15 mouse cellular contexts compared by ENCODE assay signal in the genomic region with DNA sequence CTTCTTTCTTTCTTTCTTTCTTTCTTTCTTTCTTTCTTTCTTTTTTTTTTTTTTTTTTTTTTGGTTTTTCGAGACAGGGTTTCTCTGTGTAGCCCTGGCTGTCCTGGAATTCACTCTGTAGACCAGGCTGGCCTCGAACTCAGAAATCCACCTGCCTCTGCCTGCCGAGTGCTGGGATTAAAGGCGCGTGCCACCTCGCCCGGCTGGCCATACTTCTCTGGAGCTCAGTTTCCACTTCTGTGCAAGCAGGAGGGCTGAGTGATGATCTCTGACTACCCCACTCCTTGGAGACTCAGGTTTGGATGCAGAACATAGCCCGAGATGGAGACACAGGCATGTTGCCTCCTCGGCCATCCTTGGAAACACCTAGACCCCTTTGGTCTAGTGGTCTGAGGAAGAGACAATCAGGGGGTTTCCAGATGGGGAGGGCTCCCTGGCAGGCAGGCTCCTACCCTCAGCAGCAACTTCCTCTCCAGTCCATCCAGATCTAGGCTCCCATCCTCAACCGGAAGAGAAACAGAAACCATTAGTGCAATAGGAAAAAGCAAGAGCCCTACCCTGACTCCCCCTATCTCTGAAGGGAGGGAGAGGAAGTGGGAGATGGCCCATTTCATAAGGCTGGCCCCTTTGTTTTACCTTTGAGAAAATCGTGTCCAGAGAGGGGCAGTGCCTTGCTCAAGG. TPM values are rescaled to one million over a fixed set of nuclear protein-coding genes. Genes with fewer than 3 reads are reported as not detected.
DNase-seq lines count a peak whose midpoint lies in the region; ATAC-seq and TF ChIP-seq lines count a peak whose summit lies in the region.
"Had no signal": no experiment of that assay in that cellular context is flagged by ENCODE, and none has a peak within 500 bp of the region (broad histone marks: within the 10 kb centered on the region; RNA-seq: fewer than 3 reads in every experiment).

No protein-coding gene starts in this region.

- H3K27ac ChIP-seq in heart, postnatal 0 days (ENCODE audit: low read depth) = peak overlapping the region; percentile 52; the same call in 1 of the 2 replicates
- H3K27ac ChIP-seq in CH12.LX (ENCODE audit: insufficient read depth, low read depth) = peak overlapping the region; percentile 96
- peak overlapping the region; percentile 53; the same call in 1 of the 2 replicates for H3K27ac ChIP-seq in liver, embryonic 15.5 days (replicated peaks)
- no peak overlapping the region for H3K27ac ChIP-seq in hindbrain, postnatal 0 days
- H3K27ac ChIP-seq: embryonic facial prominence, embryonic 12.5 days; forebrain, embryonic 15.5 days; midbrain, embryonic 10.5 days; neural tube, embryonic 15.5 days had no signal

- TF ChIP-seq POLR2A in CH12.LX (IDR thresholded peaks at IDR 0.05; ENCODE audit: low read depth, low read length) = peak; percentile 23; the same call in 1 of the 2 replicates

- H3K4me3 ChIP-seq in heart, postnatal 0 days (ENCODE audit: low read depth, low read length) = no peak overlapping the region
- H3K4me3 ChIP-seq in CH12.LX (replicated peaks in 1 of 3; ENCODE audit: low read depth in 2 of 3, low read length in 2 of 3, poor library complexity in 1 of 3) = peak overlapping the region in 2 of 3 experiments; percentile 19 to 40
- no peak overlapping the region for H3K4me3 ChIP-seq in liver, embryonic 15.5 days (replicated peaks)
- no peak overlapping the region for H3K4me3 ChIP-seq in hindbrain, postnatal 0 days (ENCODE audit: low read length)
- H3K4me3 ChIP-seq: embryonic facial prominence, embryonic 12.5 days; forebrain, embryonic 15.5 days; midbrain, embryonic 10.5 days; neural tube, embryonic 15.5 days had no signal

- H3K9ac ChIP-seq in heart, postnatal 0 days (replicated peaks; ENCODE audit: low read depth, low read length) = no peak overlapping the region
- peak overlapping the region; percentile 42; the same call in 1 of the 2 replicates for H3K9ac ChIP-seq in CH12.LX (ENCODE audit: insufficient read depth, low read depth)
- no peak overlapping the region for H3K9ac ChIP-seq in liver, embryonic 15.5 days
- no peak overlapping the region for H3K9ac ChIP-seq in hindbrain, postnatal 0 days (replicated peaks; ENCODE audit: low read length)
- H3K9ac ChIP-seq: embryonic facial prominence, embryonic 12.5 days; forebrain, embryonic 15.5 days; neural tube, embryonic 15.5 days had no signal

- no peaks in the 10 kb centered on the region for H3K9me3 ChIP-seq in heart, postnatal 0 days (replicated peaks; ENCODE audit: control insufficient read depth, low read length)
- peaks cover 6% of the 10 kb centered on the region for H3K9me3 ChIP-seq in CH12.LX (replicated peaks; ENCODE audit: low read length)
- no peaks in the 10 kb centered on the region for H3K9me3 ChIP-seq in liver, embryonic 15.5 days (replicated peaks)
- no peaks in the 10 kb centered on the region for H3K9me3 ChIP-seq in hindbrain, postnatal 0 days (ENCODE audit: low read length)
- H3K9me3 ChIP-seq: embryonic facial prominence, embryonic 12.5 days; forebrain, embryonic 15.5 days; neural tube, embryonic 15.5 days had no signal

- in situ Hi-C loops in CH12.LX (cut with MboI; ENCODE audit: low pct_ligation_motif_present, low pct_unique_long_range_greater_than_20kb, low sequenced_read_pairs) = loop anchor here (5.0 kb wide), 1 partner anchor 41 kb away; no protein-coding TSS in a partner anchor

- no peak for DNase-seq in heart, postnatal 0 days (ENCODE audit: low spot score)
- DNase-seq in heart, postnatal 14 days = no peak
- DNase-seq in CH12.LX (ENCODE audit: extremely low read depth) = peak; percentile 68
- DNase-seq in thymus, adult 18-20 months = peak; percentile 21 to 42
- no peak for DNase-seq in hindbrain, postnatal 0 days (ENCODE audit: low spot score)
- DNase-seq in kidney, postnatal 10 days = no peak
- DNase-seq: right cerebral cortex, postnatal 25 days had no signal

- no peaks in the 10 kb centered on the region for H3K4me1 ChIP-seq in heart, postnatal 0 days (ENCODE audit: control insufficient read depth, insufficient read depth)
- H3K4me1 ChIP-seq in CH12.LX (ENCODE audit: control insufficient read depth in 1 of 2, insufficient read depth in 2 of 2) = peaks cover 23 to 68% of the 10 kb centered on the region in 2 experiments
- peaks cover 44% of the 10 kb centered on the region for H3K4me1 ChIP-seq in liver, embryonic 15.5 days (replicated peaks)
- no peaks in the 10 kb centered on the region for H3K4me1 ChIP-seq in hindbrain, postnatal 0 days (ENCODE audit: insufficient read depth, low read length)
- H3K4me1 ChIP-seq: embryonic facial prominence, embryonic 12.5 days; forebrain, embryonic 15.5 days; midbrain, embryonic 10.5 days; neural tube, embryonic 15.5 days had no signal

- no peaks in the 10 kb centered on the region for H3K36me3 ChIP-seq in heart, postnatal 0 days (replicated peaks; ENCODE audit: control insufficient read depth, insufficient read depth, low read length)
- H3K36me3 ChIP-seq in CH12.LX (replicated peaks in 1 of 2; ENCODE audit: control insufficient read depth in 1 of 2, insufficient read depth in 1 of 2, low read length in 1 of 2) = no peaks in the 10 kb centered on the region
- no peaks in the 10 kb centered on the region for H3K36me3 ChIP-seq in liver, embryonic 15.5 days (replicated peaks)
- H3K36me3 ChIP-seq in hindbrain, postnatal 0 days (ENCODE audit: insufficient read depth, low read length) = no peaks in the 10 kb centered on the region
- H3K36me3 ChIP-seq: embryonic facial prominence, embryonic 12.5 days; forebrain, embryonic 15.5 days; midbrain, embryonic 10.5 days; neural tube, embryonic 15.5 days had no signal

- no peak for TF ChIP-seq RAD21 in CH12.LX (IDR thresholded peaks at IDR 0.05; ENCODE audit: low read depth, low read length)

- 76% methylated on average over 10 of the region's 11 CpGs for WGBS in heart, postnatal 0 days
- WGBS in liver, embryonic 15.5 days (ENCODE audit: insufficient replicate concordance) = 48% methylated on average over 11 of the region's 11 CpGs
- 91% methylated on average over 10 of the region's 11 CpGs for WGBS in hindbrain, postnatal 0 days

- dilution Hi-C loops in CH12.LX (cut with MboI; ENCODE audit: extremely low pct_ligation_motif_present, extremely low pct_unique_long_range_greater_than_20kb, low sequenced_read_pairs) = no loop called here

- no peak overlapping the region for H3K4me2 ChIP-seq in heart, postnatal 0 days (ENCODE audit: low read depth, low read length)
- H3K4me2 ChIP-seq in CH12.LX (ENCODE audit: insufficient read depth, low read depth, poor library complexity, severe bottlenecking) = peak overlapping the region; percentile 52
- H3K4me2 ChIP-seq in liver, embryonic 15.5 days = no peak overlapping the region
- no peak overlapping the region for H3K4me2 ChIP-seq in hindbrain, postnatal 0 days (ENCODE audit: low read depth, low read length)
- H3K4me2 ChIP-seq: embryonic facial prominence, embryonic 12.5 days; forebrain, embryonic 15.5 days; neural tube, embryonic 15.5 days had no signal

- no peak for TF ChIP-seq CTCF in heart, postnatal 0 days (IDR thresholded peaks at IDR 0.05; ENCODE audit: low read depth)
- TF ChIP-seq CTCF in CH12.LX (conservative IDR thresholded peaks at IDR 0.05 in 1 of 2, IDR thresholded peaks at IDR 0.05 in 1 of 2; ENCODE audit: low read depth in 2 of 2, low read length in 2 of 2) = no peak
- TF ChIP-seq CTCF in hindbrain, postnatal 0 days (IDR thresholded peaks at IDR 0.05; ENCODE audit: low read depth) = no peak

- no peak for TF ChIP-seq EP300 in heart, postnatal 0 days (IDR thresholded peaks at IDR 0.05; ENCODE audit: low read depth)
- TF ChIP-seq EP300 in CH12.LX (IDR thresholded peaks at IDR 0.05; ENCODE audit: low read length) = peak; percentile 30; the same call in 1 of the 2 replicates

- H3K27me3 ChIP-seq in heart, postnatal 0 days (ENCODE audit: control insufficient read depth, insufficient read depth, low read length) = no peaks in the 10 kb centered on the region
- no peaks in the 10 kb centered on the region for H3K27me3 ChIP-seq in CH12.LX (replicated peaks)
- no peaks in the 10 kb centered on the region for H3K27me3 ChIP-seq in liver, embryonic 15.5 days
- H3K27me3 ChIP-seq in hindbrain, postnatal 0 days (ENCODE audit: insufficient read depth, low read length) = no peaks in the 10 kb centered on the region
- H3K27me3 ChIP-seq: embryonic facial prominence, embryonic 12.5 days; forebrain, embryonic 15.5 days; neural tube, embryonic 15.5 days had no signal

- intact Hi-C loops in heart, postnatal 14 days (cut with DNase I) = no loop called here

- H3K79me2 ChIP-seq in CH12.LX (replicated peaks; ENCODE audit: control insufficient read depth, extremely low read depth, insufficient read depth, poor library complexity, severe bottlenecking) = no peaks in the 10 kb centered on the region

- no peak for ATAC-seq in heart, postnatal 0 days (ENCODE audit: insufficient read depth, low read depth)
- ATAC-seq in liver, embryonic 15.5 days (ENCODE audit: insufficient read depth) = no peak
- ATAC-seq in hindbrain, postnatal 0 days = no peak
- no peak for ATAC-seq in frontal cortex, adult (ENCODE audit: low TSS enrichment)
- ATAC-seq: forebrain, embryonic 15.5 days had no signal

RNA-seq across cellular contexts. Expression of gene Ankdd1a, which starts 15.9 kb away (rescaled TPM):
- total RNA-seq in heart, postnatal 0 days (2014; rRNA removed; ENCODE audit: low replicate concordance) = not detected in 2 replicates
- polyA plus RNA-seq in heart, postnatal 0 days (2015; fragmentation: Nextera tagmentation; extraction: Ambion mirVana) = not detected in 2 replicates
- total RNA-seq in heart, postnatal 14 days (2021) = not detected
- total RNA-seq in CH12.LX (2012; rRNA removed) = not detected in 2 replicates
- not detected in 2 replicates for total RNA-seq in CH12.LX (2014; rRNA removed)
- not detected in 2 replicates for polyA plus RNA-seq in CH12.LX (2012; ENCODE audit: insufficient read length, low read depth)
- polyA plus RNA-seq in liver, embryonic 15.5 days (2015; fragmentation: Nextera tagmentation; extraction: Ambion mirVana) = 0.09 TPM in 1 of 2 replicates, not detected in the other
- 3.7 and 5.9 TPM in 2 replicates for total RNA-seq in hindbrain, postnatal 0 days (2014; rRNA removed)
- polyA plus RNA-seq in hindbrain, postnatal 0 days (2015; fragmentation: Nextera tagmentation; extraction: Ambion mirVana) = 0.81 and 1.2 TPM in 2 replicates
- polyA plus RNA-seq: embryonic facial prominence, embryonic 12.5 days; intestine, embryonic 14.5 days; limb, embryonic 11.5 days; midbrain, embryonic 10.5 days had no signal

RNA-seq across cellular contexts. Expression of gene Plekho2, which starts 43.9 kb away (rescaled TPM):
- 12.8 and 21.0 TPM in 2 replicates for total RNA-seq in heart, postnatal 0 days (2014; rRNA removed; ENCODE audit: low replicate concordance)
- 7.6 and 8.3 TPM in 2 replicates for polyA plus RNA-seq in heart, postnatal 0 days (2015; fragmentation: Nextera tagmentation; extraction: Ambion mirVana)
- 10 to 100 TPM; 14.6 TPM for total RNA-seq in heart, postnatal 14 days (2021)
- total RNA-seq in CH12.LX (2012; rRNA removed) (13.9 and 16.8 TPM in 2 replicates), CH12.LX (2014; rRNA removed) (7.2 and 7.9 TPM in 2 replicates)
- 33.8 and 37.1 TPM in 2 replicates for polyA plus RNA-seq in CH12.LX (2012; ENCODE audit: insufficient read length, low read depth)
- polyA plus RNA-seq in liver, embryonic 15.5 days (2015; fragmentation: Nextera tagmentation; extraction: Ambion mirVana) = 27.0 and 27.3 TPM in 2 replicates
- total RNA-seq in hindbrain, postnatal 0 days (2014; rRNA removed) = 12.7 and 17.9 TPM in 2 replicates
- polyA plus RNA-seq in hindbrain, postnatal 0 days (2015; fragmentation: Nextera tagmentation; extraction: Ambion mirVana) = 7.0 and 7.8 TPM in 2 replicates

RNA-seq across cellular contexts. Expression of gene Pif1, which starts 51.0 kb away (rescaled TPM):
- 7.1 and 32.7 TPM in 2 replicates for total RNA-seq in heart, postnatal 0 days (2014; rRNA removed; ENCODE audit: low replicate concordance)
- 2.5 and 2.6 TPM in 2 replicates for polyA plus RNA-seq in heart, postnatal 0 days (2015; fragmentation: Nextera tagmentation; extraction: Ambion mirVana)
- total RNA-seq in heart, postnatal 14 days (2021) = 1 to 10 TPM in 1 of 2 experiments, under 1 TPM in 1; 0.79 to 1.3 TPM
- 12.2 and 15.7 TPM in 2 replicates for total RNA-seq in CH12.LX (2012; rRNA removed)
- 11.2 and 13.3 TPM in 2 replicates for total RNA-seq in CH12.LX (2014; rRNA removed)
- 12.3 and 14.5 TPM in 2 replicates for polyA plus RNA-seq in CH12.LX (2012; ENCODE audit: insufficient read length, low read depth)
- 10.0 and 13.2 TPM in 2 replicates for polyA plus RNA-seq in liver, embryonic 15.5 days (2015; fragmentation: Nextera tagmentation; extraction: Ambion mirVana)
- 3.5 and 15.2 TPM in 2 replicates for total RNA-seq in hindbrain, postnatal 0 days (2014; rRNA removed)
- polyA plus RNA-seq in hindbrain, postnatal 0 days (2015; fragmentation: Nextera tagmentation; extraction: Ambion mirVana) = 2.4 and 2.9 TPM in 2 replicates

Comparison
In these comparisons a context has a peak if more than half of its experiments do, and no peak if none do; other contexts are left out.
1. DNase-seq: peak in CH12.LX (single experiment) and thymus, adult 18-20 months (2 of 2); none in heart, postnatal 0 days (single experiment), heart, postnatal 14 days (0 of 2), hindbrain, postnatal 0 days (single experiment) and kidney, postnatal 10 days (single experiment).
2. H3K4me3 ChIP-seq: peak in CH12.LX (2 of 3); none in heart, postnatal 0 days (single experiment), liver, embryonic 15.5 days (single experiment) and hindbrain, postnatal 0 days (single experiment).